Mouse (Mus musculus) liver, embryonic 16.5 days (tissue): ENCODE results near the gene Cd72. TPM values are rescaled to one million over a fixed set of nuclear protein-coding genes. Genes with fewer than 3 reads are reported as not detected.

Experiments
- ATAC-seq: fragments of 200-750 bp; cut with Nextera tagmentation; 2 replicates; pipeline ENCODE4 v1.8.0; 2017; ENCODE audit warnings: low read depth, mild to moderate bottlenecking, moderate number of reproducible peaks, moderate library complexity
- H3K27ac ChIP-seq: fragments of 300-500 bp; sonication (generic); 2 replicates; pipeline ENCODE4 v1.5.1; 2014; ENCODE audit warnings: mild to moderate bottlenecking, low read length
- H3K27me3 ChIP-seq: fragments of 300-500 bp; sonication (generic); 2 replicates; pipeline ENCODE4 v1.6.1; 2014; ENCODE audit warnings: low read depth, low read length, mixed read lengths; ENCODE audit not compliant: control insufficient read depth, insufficient read depth
- H3K36me3 ChIP-seq: fragments of 300-500 bp; sonication (generic); 2 replicates; pipeline ENCODE4 v1.6.1; 2014; ENCODE audit warnings: mild to moderate bottlenecking; ENCODE audit not compliant: control insufficient read depth, insufficient read depth
- H3K4me1 ChIP-seq: fragments of 300-500 bp; sonication (generic); 2 replicates; pipeline ENCODE4 v1.6.1; 2014; ENCODE audit warnings: low read depth, low read length, mixed read lengths; ENCODE audit not compliant: control insufficient read depth
- H3K4me2 ChIP-seq: fragments of 300-500 bp; sonication (generic); 2 replicates; pipeline ENCODE4 v1.6.1; 2014; ENCODE audit warnings: low read depth, low read length, mixed read lengths
- H3K4me3 ChIP-seq: fragments of 300-500 bp; sonication (generic); 2 replicates; pipeline ENCODE4 v1.5.1; 2014; ENCODE audit warnings: low read depth, mild to moderate bottlenecking, low read length
- H3K9ac ChIP-seq: fragments of 300-500 bp; sonication (generic); 2 replicates; pipeline ENCODE4 v1.6.1; 2014; ENCODE audit warnings: low read depth, low read length
- H3K9me3 ChIP-seq: fragments of 300-500 bp; sonication (generic); replicated peaks from 2 replicates; pipeline ENCODE4 v1.6.1; 2016; ENCODE audit warnings: low read length; ENCODE audit not compliant: control insufficient read depth
- WGBS: fragments of 180-500 bp; shearing (Covaris S2); extraction: QIAGEN DNeasy Blood & Tissue Kit; methylation state at CpG from one replicate; pipeline ENCODE4 v1.1.7; 2014; ENCODE audit not compliant: insufficient replicate concordance; 5-methylcytosine and 5-hydroxymethylcytosine counted together
- polyA plus RNA-seq: library from polyadenylated mRNA; unstranded; fragments of >200 nt; fragmentation: Nextera tagmentation; extraction: Ambion mirVana; gene quantifications from 2 replicates; pipeline ENCODE4 v1.2.1, GENCODE M21; 2015

The Cd72 gene
- polyA plus RNA-seq, 1 experiment from 2014 or later = 1.7 TPM

- Histone ChIP-seq H3K4me3 (no peak overlapping the region), H3K4me2 (no peak overlapping the region), H3K4me1 (no peaks in the 10 kb centered on the region), H3K27me3 (no peaks in the 10 kb centered on the region), H3K27ac (no peak overlapping the region), H3K9me3 (no peaks in the 10 kb centered on the region), H3K36me3 (no peaks in the 10 kb centered on the region), H3K9ac (no peak overlapping the region)
- ATAC-seq = no peak
- WGBS = 43% methylated on average over 6 of the region's 6 CpGs
Measured at GRCm38 (mm10) chr4:43465935-43466334, 11.5 kb upstream of the Cd72 start.

DNA sequence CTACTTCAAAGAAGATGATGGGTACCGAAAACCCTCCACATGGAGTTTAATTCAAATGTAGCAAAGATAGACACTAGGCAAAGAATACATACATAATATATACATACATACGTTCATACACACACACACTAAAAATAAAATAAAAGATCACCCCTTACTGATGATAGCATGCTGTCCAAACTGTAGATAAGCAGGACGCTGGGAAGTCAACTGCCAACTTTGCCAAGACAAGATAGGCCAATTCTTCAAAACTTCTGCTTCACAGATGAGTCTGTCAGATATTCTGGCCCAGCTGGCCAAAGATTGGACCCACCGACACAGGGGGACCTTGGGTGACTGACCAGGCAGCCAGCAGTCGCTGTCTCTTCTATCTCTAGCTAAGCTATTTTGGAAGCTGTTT lies 8.7 kb upstream of the Cd72 start:
- H3K4me1 ChIP-seq = no peaks in the 10 kb centered on the region
- H3K9ac ChIP-seq = no peak overlapping the region
- ATAC-seq = no peak
- H3K36me3 ChIP-seq = no peaks in the 10 kb centered on the region
- 49% methylated on average over 5 of the region's 5 CpGs for WGBS
- no peak overlapping the region for H3K4me3 ChIP-seq
- no peak overlapping the region for H3K4me2 ChIP-seq
- no peaks in the 10 kb centered on the region for H3K27me3 ChIP-seq
- H3K27ac ChIP-seq = no peak overlapping the region
- H3K9me3 ChIP-seq = no peaks in the 10 kb centered on the region

DNA sequence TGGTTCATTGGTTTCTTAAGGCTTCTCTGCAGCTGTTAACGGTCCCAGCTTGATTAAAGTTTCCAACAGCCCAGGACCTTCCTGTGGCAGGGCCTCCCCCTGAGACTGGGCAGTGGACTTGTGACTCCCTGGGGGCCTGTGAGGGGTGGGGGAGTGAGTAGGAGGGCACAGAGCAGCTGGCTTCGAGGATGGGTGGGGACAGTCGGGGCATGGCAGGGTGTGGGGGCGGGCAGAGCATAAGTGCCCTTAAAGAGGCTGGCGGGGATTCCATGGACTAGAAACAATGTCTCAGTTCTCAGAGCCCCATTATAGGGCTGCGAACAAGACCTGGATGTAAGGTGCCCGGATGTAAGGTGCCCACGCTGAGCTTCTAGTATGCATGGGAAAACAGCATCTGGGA lies 2.7 kb upstream of the Cd72 start:
- Histone ChIP-seq H3K4me3 (no peak overlapping the region), H3K27me3 (peaks cover 28% of the 10 kb centered on the region), H3K36me3 (no peaks in the 10 kb centered on the region), H3K4me1 (no peaks in the 10 kb centered on the region), H3K9ac (no peak overlapping the region), H3K27ac (no peak overlapping the region), H3K9me3 (no peaks in the 10 kb centered on the region), H3K4me2 (no peak overlapping the region)
- 20% methylated on average over 8 of the region's 8 CpGs for WGBS
- ATAC-seq = no peak

DNA sequence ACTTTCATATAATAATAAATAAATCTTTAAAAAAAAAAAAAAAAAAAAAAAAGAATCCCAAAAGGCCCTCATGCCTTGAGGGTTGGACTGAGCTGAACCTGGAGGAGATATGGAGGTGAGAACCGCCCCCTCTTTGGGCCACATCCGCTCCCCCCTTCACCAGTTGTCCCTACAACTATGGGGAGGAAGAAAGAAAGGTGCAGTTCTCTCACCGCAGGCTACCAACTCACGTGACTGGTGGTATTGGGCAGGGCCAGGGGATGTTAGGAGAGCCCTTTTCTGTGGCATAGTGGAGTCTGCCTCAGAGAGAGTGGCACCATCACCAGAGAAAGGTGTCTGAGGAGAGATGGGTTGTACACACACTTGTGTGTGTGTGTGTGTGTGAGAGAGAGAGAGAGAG lies 2.0 kb upstream of the Cd72 start:
- no peak overlapping the region; the same call in 1 of the 2 replicates for H3K27ac ChIP-seq
- no peak overlapping the region for H3K4me2 ChIP-seq
- H3K4me1 ChIP-seq = no peaks in the 10 kb centered on the region
- H3K27me3 ChIP-seq = peaks cover 33% of the 10 kb centered on the region
- no peak for ATAC-seq
- no peak overlapping the region for H3K4me3 ChIP-seq
- H3K36me3 ChIP-seq = no peaks in the 10 kb centered on the region
- no peaks in the 10 kb centered on the region for H3K9me3 ChIP-seq
- WGBS = 26% methylated on average over 4 of the region's 4 CpGs
- H3K9ac ChIP-seq = no peak overlapping the region

GRCm38 (mm10) chr4:43453413-43453812 lies 1.0 kb downstream of the Cd72 start:
- no peak for ATAC-seq
- no peak overlapping the region for H3K4me3 ChIP-seq
- H3K4me2 ChIP-seq = no peak overlapping the region
- no peak overlapping the region for H3K27ac ChIP-seq
- no peaks in the 10 kb centered on the region for H3K4me1 ChIP-seq
- peaks cover 33% of the 10 kb centered on the region for H3K27me3 ChIP-seq
- H3K9ac ChIP-seq = no peak overlapping the region
- WGBS = 1% methylated on average over 18 of the region's 18 CpGs
- H3K36me3 ChIP-seq = no peaks in the 10 kb centered on the region
- no peaks in the 10 kb centered on the region for H3K9me3 ChIP-seq

DNA sequence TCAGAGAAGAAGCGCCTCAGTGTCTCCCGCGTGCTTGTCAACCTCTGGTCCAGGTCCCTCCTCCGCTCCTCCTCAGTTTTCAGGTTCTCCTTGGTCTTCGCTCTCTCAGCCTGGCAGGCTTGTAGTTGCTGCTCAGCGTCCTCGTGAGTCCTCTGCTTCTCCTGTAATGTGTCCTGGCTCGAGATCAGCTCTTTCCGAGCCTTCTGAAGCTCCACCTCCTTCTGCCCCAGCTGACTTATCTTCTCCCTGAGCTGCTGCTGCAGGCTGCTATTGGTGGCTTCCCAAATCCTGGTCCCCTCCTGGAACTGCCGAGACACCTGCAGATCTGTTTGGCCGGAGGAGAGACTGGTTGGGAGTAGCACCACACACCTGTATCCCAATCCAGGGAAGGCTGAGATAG lies 2.1 kb downstream of the Cd72 start:
- Histone ChIP-seq H3K9ac (no peak overlapping the region), H3K4me2 (no peak overlapping the region), H3K4me3 (no peak overlapping the region), H3K4me1 (no peaks in the 10 kb centered on the region), H3K27me3 (peaks cover 33% of the 10 kb centered on the region), H3K27ac (no peak overlapping the region), H3K36me3 (no peaks in the 10 kb centered on the region), H3K9me3 (no peaks in the 10 kb centered on the region)
- 41% methylated on average over 11 of the region's 11 CpGs for WGBS
- no peak for ATAC-seq

GRCm38 (mm10) chr4:43448554-43448953 lies 5.9 kb downstream of the Cd72 start:
- H3K9ac ChIP-seq = no peak overlapping the region
- no peak for ATAC-seq
- H3K4me3 ChIP-seq = no peak overlapping the region
- H3K27ac ChIP-seq = no peak overlapping the region
- peaks cover under 1% of the 10 kb centered on the region; the same call in 1 of the 2 replicates for H3K4me1 ChIP-seq
- no peaks in the 10 kb centered on the region for H3K9me3 ChIP-seq
- no peak overlapping the region for H3K4me2 ChIP-seq
- WGBS = 66% methylated on average over 3 of the region's 3 CpGs
- H3K36me3 ChIP-seq = no peaks in the 10 kb centered on the region; the same call in 1 of the 2 replicates
- H3K27me3 ChIP-seq = peaks cover 23% of the 10 kb centered on the region

GRCm38 (mm10) chr4:43447251-43447650 lies 7.2 kb downstream of the Cd72 start:
- H3K27ac ChIP-seq = no peak overlapping the region
- H3K9me3 ChIP-seq = no peaks in the 10 kb centered on the region
- no peak overlapping the region for H3K9ac ChIP-seq
- H3K4me1 ChIP-seq = peaks cover 12% of the 10 kb centered on the region
- no peak overlapping the region for H3K4me2 ChIP-seq
- no peak overlapping the region for H3K4me3 ChIP-seq
- no peak for ATAC-seq
- peaks cover 22% of the 10 kb centered on the region for H3K27me3 ChIP-seq
- H3K36me3 ChIP-seq = no peaks in the 10 kb centered on the region; the same call in 1 of the 2 replicates
- 81% methylated on average over 13 of the region's 13 CpGs for WGBS

DNA sequence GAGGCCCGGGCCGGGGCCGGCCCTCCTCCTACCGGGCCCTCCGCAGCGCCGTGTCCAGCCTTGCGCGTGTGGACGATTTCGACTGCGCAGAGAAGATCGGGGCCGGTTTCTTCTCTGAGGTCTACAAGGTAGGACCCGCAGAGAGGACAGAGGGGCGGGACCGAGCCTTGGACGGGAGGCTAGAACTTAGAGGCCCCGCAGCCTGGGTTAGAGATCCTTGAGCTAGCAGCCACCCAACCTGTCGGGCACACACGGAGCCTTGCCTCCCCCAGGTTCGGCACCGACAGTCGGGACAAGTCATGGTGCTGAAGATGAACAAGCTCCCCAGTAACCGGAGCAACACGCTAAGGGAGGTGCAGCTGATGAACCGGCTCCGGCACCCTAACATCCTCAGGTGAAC lies 10.9 kb downstream of the Cd72 start:
- no peak overlapping the region for H3K27ac ChIP-seq
- H3K9me3 ChIP-seq = no peaks in the 10 kb centered on the region
- peak overlapping the region; percentile 72 for H3K4me3 ChIP-seq
- H3K36me3 ChIP-seq = no peaks in the 10 kb centered on the region; the same call in 1 of the 2 replicates
- 4% methylated on average over 27 of the region's 28 CpGs for WGBS
- peaks cover 15% of the 10 kb centered on the region for H3K27me3 ChIP-seq
- H3K4me1 ChIP-seq = peaks cover 12% of the 10 kb centered on the region
- ATAC-seq = no peak
- peak overlapping the region; percentile 76 for H3K9ac ChIP-seq
- H3K4me2 ChIP-seq = peak overlapping the region; percentile 97
